In the genomic region with DNA sequence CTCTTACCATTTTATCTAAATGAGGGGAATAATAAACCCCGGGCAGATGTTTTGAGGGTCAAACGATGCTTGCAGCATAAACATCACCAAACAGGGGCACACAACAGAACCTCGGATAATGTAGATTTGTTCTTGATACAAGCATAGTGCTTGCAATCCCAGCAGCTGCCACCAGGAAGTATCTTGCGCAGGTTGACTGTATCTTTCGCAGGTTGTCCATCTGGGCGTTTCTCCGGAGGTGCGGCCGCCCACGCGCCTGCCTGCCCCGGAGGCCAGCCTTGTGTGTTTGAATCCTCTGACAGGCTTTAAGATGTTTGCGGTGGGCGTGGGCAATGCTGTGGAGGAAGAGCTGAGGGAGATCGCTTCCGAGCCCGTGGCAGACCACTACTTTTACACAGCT, we compare ENCODE assay signal across 9 mouse cellular contexts. TPM values are rescaled to one million over a fixed set of nuclear protein-coding genes. Genes with fewer than 3 reads are reported as not detected.
DNase-seq lines count a peak whose midpoint lies in the region; ATAC-seq and TF ChIP-seq lines count a peak whose summit lies in the region.
"Had no signal": no experiment of that assay in that cellular context is flagged by ENCODE, and none has a peak within 500 bp of the region (broad histone marks: within the 10 kb centered on the region; RNA-seq: fewer than 3 reads in every experiment).

No protein-coding gene starts in this region.

- no peak for TF ChIP-seq EP300 in liver, embryonic 14.5 days (IDR thresholded peaks at IDR 0.05; ENCODE audit: low read depth)

- no peak overlapping the region for H3K4me2 ChIP-seq in liver, embryonic 14.5 days (ENCODE audit: low read depth)
- H3K4me2 ChIP-seq: embryonic facial prominence, embryonic 15.5 days; limb, embryonic 15.5 days had no signal

- no peaks in the 10 kb centered on the region for H3K36me3 ChIP-seq in liver, embryonic 14.5 days (replicated peaks; ENCODE audit: control insufficient read depth, insufficient read depth, low read depth)
- no peaks in the 10 kb centered on the region for H3K36me3 ChIP-seq in ES-E14 (ENCODE audit: control insufficient read depth, insufficient read depth, low read length, poor library complexity, severe bottlenecking)
- no peaks in the 10 kb centered on the region for H3K36me3 ChIP-seq in splenic B cell, adult 2 months (ENCODE audit: control insufficient read depth, insufficient read depth, low read length, poor library complexity, severe bottlenecking)
- H3K36me3 ChIP-seq: embryonic facial prominence, embryonic 15.5 days; limb, embryonic 15.5 days had no signal

- H3K27me3 ChIP-seq in liver, embryonic 14.5 days (ENCODE audit: control insufficient read depth, insufficient read depth, low read length), result no peaks in the 10 kb centered on the region
- H3K27me3 ChIP-seq in splenic B cell, adult 2 months (ENCODE audit: control insufficient read depth, insufficient read depth, low read length, poor library complexity, severe bottlenecking), result no peaks in the 10 kb centered on the region
- H3K27me3 ChIP-seq: embryonic facial prominence, embryonic 15.5 days had no signal

- intact Hi-C loops in left cerebral cortex, postnatal 14 days (cut with DNase I), result no loop called here

- no peak for ATAC-seq in liver, embryonic 14.5 days (ENCODE audit: insufficient read depth)

- in situ Hi-C loops in ES-E14 (cut with MboI; ENCODE audit: low sequenced_read_pairs in 2 of 2, unreplicated experiment in 2 of 2), result loop anchor here (25.0 kb wide), 2 partner anchors 185 to 885 kb away; partner anchors contain the start of genes Mecr (in 1 of the 2) and Ptpru (in 1 of the 2)

- no peak overlapping the region for H3K4me3 ChIP-seq in liver, embryonic 14.5 days (ENCODE audit: insufficient read depth in 1 of 2, low read depth in 2 of 2, low read length in 2 of 2)
- no peak overlapping the region for H3K4me3 ChIP-seq in ES-E14 (ENCODE audit: insufficient read depth in 1 of 2, low read depth in 1 of 2, low read length in 2 of 2, poor library complexity in 1 of 2, severe bottlenecking in 1 of 2)
- H3K4me3 ChIP-seq: embryonic facial prominence, embryonic 15.5 days; limb, embryonic 15.5 days had no signal

- WGBS in liver, embryonic 14.5 days (ENCODE audit: insufficient replicate concordance), result 27% methylated on average over 17 of the region's 17 CpGs

- no peaks in the 10 kb centered on the region for H3K4me1 ChIP-seq in liver, embryonic 14.5 days (replicated peaks; ENCODE audit: control insufficient read depth in 2 of 2, insufficient read depth in 2 of 2, low read length in 1 of 2)
- peaks cover 0 to 3% of the 10 kb centered on the region in 2 experiments; a peak in 1 of 4 replicates for H3K4me1 ChIP-seq in ES-E14 (ENCODE audit: control insufficient read depth in 2 of 2, insufficient read depth in 2 of 2, low read length in 2 of 2, poor library complexity in 1 of 2)
- H3K4me1 ChIP-seq: embryonic facial prominence, embryonic 15.5 days had no signal

- no peak overlapping the region for H3K27ac ChIP-seq in liver, embryonic 14.5 days
- no peak overlapping the region for H3K27ac ChIP-seq in ES-E14 (ENCODE audit: insufficient read depth, low read depth, low read length, poor library complexity, severe bottlenecking)
- H3K27ac ChIP-seq: embryonic facial prominence, embryonic 15.5 days; limb, embryonic 15.5 days had no signal

- no peaks in the 10 kb centered on the region for H3K9me3 ChIP-seq in liver, embryonic 14.5 days (ENCODE audit: control insufficient read depth, low read length)
- no peaks in the 10 kb centered on the region for H3K9me3 ChIP-seq in ES-E14 (ENCODE audit: control insufficient read depth, insufficient read depth, low read depth, low read length)
- H3K9me3 ChIP-seq: embryonic facial prominence, embryonic 15.5 days; limb, embryonic 15.5 days had no signal

- peak; percentile 40 for TF ChIP-seq CTCF in liver, embryonic 14.5 days (IDR thresholded peaks at IDR 0.05; ENCODE audit: low read depth)

- H3K9ac ChIP-seq in liver, embryonic 14.5 days (replicated peaks), result no peak overlapping the region
- H3K9ac ChIP-seq in ES-E14 (ENCODE audit: insufficient read depth, low read depth, low read length, poor library complexity, severe bottlenecking), result no peak overlapping the region
- H3K9ac ChIP-seq: embryonic facial prominence, embryonic 15.5 days; limb, embryonic 15.5 days had no signal

- no peak for DNase-seq in liver, embryonic 14.5 days (ENCODE audit: low read depth in 3 of 3, low spot score in 3 of 3)
- no peak for DNase-seq in liver
- DNase-seq in ES-E14 (ENCODE audit: low read depth, low spot score), result peak; percentile 52
- DNase-seq in cerebellum, adult 8-10 months, result peak; percentile 27
- DNase-seq in left cerebral cortex, postnatal 14 days (ENCODE audit: low spot score in 2 of 2), result peak; percentile 56 to 81
- DNase-seq in splenic B cell, adult 2 months (ENCODE audit: low read depth, low spot score), result peak; percentile 75
- no peak for DNase-seq in gastrocnemius, postnatal 25 days

TF ChIP-seq in ES-E14, 5 proteins besides CTCF, POLR2A, EP300 and RAD21:
- TF ChIP-seq ZC3H11A (IDR thresholded peaks at IDR 0.05; ENCODE audit: borderline replicate concordance, low read depth, low read length) (no peak), ZNF384 (IDR thresholded peaks at IDR 0.05; ENCODE audit: low read depth, low read length) (no peak), HCFC1 (IDR thresholded peaks at IDR 0.05; ENCODE audit: borderline replicate concordance, insufficient read depth, low read length) (no peak), MAFK (IDR thresholded peaks at IDR 0.05; ENCODE audit: insufficient read depth, low read depth, low read length) (no peak), CHD2 (IDR thresholded peaks at IDR 0.05; ENCODE audit: low read depth, low read length) (no peak)
TF ChIP-seq in ES-E14: peak in this region for 0.

RNA-seq across cellular contexts. Expression of gene Matn1, which starts 8.3 kb away (rescaled TPM):
- polyA plus RNA-seq in liver, embryonic 14.5 days (2012; rRNA removed), result 0.04 and 0.13 TPM in 2 replicates
- polyA plus RNA-seq in liver, embryonic 14.5 days (2014; fragmentation: Nextera tagmentation; extraction: Ambion mirVana), result 0.08 TPM in 1 of 2 replicates, not detected in the other
- total RNA-seq in ES-E14 (2012; rRNA removed), result 2.0 and 4.9 TPM in 2 replicates
- 1 to 10 TPM; 2.0 to 2.4 TPM for total RNA-seq in left cerebral cortex, postnatal 14 days (2021)
- not detected for total RNA-seq in gastrocnemius, postnatal 25 days (2021)

RNA-seq across cellular contexts. Expression of gene Laptm5, which starts 39.6 kb away (rescaled TPM):
- polyA plus RNA-seq in liver, embryonic 14.5 days (2012; rRNA removed), result 31.0 and 47.7 TPM in 2 replicates
- 59.4 and 64.3 TPM in 2 replicates for polyA plus RNA-seq in liver, embryonic 14.5 days (2014; fragmentation: Nextera tagmentation; extraction: Ambion mirVana)
- 40.0 and 96.2 TPM in 2 replicates for total RNA-seq in ES-E14 (2012; rRNA removed)
- total RNA-seq in left cerebral cortex, postnatal 14 days (2021), result 10 to 100 TPM; 35.3 to 38.3 TPM
- 1 to 10 TPM; 3.1 to 6.7 TPM for total RNA-seq in gastrocnemius, postnatal 25 days (2021)

Comparison
In these comparisons a context has a peak if more than half of its experiments do, and no peak if none do; other contexts are left out.
1. DNase-seq: peak in ES-E14 (single experiment), cerebellum, adult 8-10 months (single experiment), left cerebral cortex, postnatal 14 days (2 of 2) and splenic B cell, adult 2 months (single experiment); none in liver, embryonic 14.5 days (0 of 3), liver (single experiment) and gastrocnemius, postnatal 25 days (single experiment).